Mouse (Mus musculus) kidney, postnatal 25 days (tissue): ENCODE measurements at regions not wholly inside any gene's neighbourhood (a gene's known extent, or its start where the extent isn't known, plus 50 kb on each side); places are given as distances from the start of the nearest gene placed in this dataset.

Experiments
- DNase-seq, 2 experiments: peaks; one replicate each; pipeline ENCODE4 v3.0.0; 2021; ENCODE audit warnings: mixed read lengths in 2 of 2

DNA sequence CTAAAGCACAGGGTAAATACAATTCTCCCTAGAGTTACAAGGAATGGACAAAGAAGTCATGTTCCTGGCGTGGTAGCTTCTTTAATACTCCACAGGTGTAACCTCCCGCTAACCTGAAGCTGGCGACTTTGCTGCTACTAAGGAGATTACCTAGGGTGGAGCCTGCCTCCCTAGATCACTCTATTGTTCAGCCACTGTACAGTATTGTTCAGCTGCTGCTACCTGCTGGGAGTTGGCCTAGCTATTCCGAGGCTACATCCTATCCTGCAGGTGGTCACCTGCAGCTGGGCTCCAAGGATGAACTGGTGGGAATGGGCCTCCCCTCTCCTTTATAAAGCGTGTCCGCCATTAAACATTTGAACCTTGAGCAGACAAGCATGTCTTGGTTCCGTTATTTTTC, 183.8 kb upstream of the Slc39a10 start:
- no peak for DNase-seq

DNA sequence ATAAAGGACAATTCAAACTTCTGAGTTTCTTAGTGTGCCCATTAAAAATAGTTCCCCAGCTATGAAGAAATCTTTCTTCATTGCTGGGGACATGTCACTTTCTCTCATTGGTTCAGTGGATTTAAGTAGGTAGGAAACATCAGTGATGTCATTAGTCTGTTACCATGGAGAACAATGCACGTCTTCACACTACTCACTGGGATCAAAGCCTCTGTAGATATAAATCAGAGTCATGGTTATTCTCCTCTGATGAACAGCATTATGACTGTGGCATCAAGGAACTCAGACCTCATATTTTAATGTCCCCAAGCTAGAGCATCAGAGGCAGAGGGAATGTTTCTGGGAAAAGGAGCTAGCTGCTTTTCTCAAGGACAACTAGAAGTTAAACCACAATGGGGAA, 165.5 kb upstream of the Slc39a10 start:
- DNase-seq, result no peak

DNA sequence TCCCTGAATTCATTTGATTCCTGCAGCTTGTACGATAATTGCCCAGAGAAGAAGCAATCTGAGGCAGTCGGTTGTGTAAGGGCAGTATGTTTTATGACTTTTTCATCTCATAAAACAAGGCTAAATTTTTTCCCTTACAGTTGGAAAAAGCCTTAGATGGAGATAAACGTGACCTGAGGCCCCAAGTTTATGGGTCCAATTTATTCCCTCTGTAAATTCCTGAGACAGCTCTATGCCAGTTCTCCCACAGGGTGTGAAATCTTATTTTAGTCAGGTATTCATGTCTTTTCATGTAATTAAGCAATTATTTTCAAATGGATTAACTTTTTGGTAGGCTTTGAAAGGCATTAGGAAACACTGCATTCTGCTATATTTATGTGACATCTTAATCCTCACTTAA, 164.7 kb upstream of the Slc39a10 start:
- no peak for DNase-seq

DNA sequence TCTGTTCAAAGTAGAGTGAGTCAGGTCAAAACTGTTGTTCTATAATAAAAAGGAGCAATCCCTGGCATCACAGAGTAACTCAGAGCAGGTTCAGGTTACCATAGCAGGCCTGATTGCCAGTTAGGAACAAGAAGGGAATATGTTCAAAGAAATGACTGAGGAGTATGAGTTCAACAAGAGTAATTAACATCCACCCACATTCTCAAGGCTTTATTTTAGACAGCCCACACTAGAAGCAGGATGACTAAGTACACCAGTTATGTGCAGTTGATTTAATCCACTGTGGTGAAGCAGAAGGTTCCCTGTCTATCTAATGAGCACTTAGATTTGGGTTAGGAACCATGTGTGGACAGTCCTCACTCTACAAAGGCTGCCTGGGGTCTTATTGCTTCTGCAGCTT, 158.5 kb upstream of the Slc39a10 start:
- DNase-seq, result no peak

DNA sequence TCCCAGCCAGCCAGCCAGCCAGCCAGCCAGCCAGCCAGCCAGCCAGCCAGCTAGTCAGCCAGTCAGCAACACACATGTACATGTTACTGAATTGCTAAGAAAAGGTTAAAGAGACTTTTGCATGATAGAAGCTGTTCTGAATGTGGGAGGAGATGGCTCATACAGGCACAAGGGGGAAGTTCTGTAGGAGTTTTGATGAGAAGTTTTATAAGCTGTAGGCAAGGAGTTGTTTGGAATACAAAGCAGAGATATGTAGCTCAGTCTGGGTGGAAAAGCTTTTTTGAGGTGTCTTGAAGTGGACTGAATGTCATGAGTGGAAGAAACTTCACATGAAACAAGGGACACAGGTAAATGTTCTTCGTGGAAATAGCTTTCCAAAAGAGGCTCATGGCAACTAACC, 157.8 kb upstream of the Slc39a10 start:
- no peak for DNase-seq

DNA sequence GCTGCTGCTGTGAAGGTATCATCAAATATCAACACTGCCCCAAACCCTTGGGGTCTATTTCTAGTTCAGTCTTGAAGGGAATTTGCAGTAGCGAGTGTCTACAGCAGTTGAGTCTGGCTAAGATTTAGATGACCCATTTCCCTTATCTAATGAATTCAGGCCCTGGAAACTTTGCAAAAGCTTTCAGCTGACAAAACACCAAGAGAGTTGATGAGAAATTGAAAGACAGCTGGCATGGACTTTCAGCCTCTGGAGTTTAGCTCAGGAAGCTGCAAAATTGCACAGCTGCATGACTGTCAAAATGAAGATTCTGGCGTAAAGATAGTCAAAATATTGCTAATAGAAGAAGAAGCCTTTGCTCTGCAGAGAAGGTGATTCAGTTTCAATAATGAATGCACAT, 144.9 kb upstream of the Slc39a10 start:
- DNase-seq, result no peak

DNA sequence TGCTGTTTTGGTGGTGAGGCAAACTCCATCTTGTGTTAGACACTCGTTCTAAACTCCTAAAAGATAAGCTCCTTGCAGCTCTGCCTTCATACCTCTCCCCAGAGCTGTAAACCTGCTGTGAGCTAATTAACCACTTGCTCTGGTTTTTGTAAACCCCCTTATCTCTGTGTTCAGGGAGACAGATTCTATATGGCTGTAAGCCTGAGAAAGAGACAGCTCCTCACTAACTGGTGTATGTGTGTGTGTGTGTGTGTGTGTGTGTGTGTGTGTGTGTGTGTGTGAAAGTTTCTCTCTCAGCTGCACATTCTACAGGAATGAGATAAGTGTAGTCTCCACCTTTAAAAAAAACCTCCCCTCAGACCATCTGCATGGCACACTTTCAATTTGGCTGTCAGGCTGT, 126.7 kb upstream of the Slc39a10 start:
- DNase-seq, result no peak

DNA sequence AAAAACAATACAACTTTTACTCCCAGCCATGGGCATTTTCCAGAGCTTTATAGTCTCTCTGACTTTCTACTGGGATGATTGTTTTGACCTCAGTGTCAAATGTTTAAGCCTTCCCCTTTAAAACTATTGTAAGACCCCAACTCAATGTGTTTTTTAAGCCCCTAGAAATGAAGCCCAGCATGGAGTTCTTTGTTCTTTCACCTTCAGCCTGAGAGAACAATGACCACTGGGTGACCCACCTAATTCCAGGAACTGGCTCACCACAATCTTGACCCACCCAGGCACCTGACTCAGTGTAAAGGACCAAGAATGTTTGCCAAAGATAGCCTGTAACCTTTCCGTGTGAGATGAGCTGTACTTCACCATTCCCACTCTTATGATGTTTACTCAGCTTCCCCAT, 121.9 kb upstream of the Slc39a10 start:
- no peak for DNase-seq

DNA sequence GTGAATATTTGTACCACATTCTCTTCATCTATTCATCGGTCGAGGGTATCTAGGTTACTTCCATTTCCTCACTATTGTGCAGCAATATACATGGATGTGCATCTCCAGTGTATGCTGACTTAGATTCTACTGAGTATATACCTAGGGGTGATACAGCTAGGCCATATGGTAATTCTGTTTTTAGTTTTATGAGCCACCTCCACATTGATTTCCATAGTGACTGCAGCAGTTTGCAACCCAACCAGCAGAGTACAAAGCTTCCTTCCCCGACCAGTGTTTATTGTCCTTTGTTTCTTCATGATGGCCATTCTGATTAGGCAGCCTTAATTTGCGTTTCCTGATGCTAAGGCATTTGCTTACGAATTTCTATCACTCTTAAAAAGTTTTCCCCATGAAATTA, 111.1 kb upstream of the Slc39a10 start:
- DNase-seq, result no peak

DNA sequence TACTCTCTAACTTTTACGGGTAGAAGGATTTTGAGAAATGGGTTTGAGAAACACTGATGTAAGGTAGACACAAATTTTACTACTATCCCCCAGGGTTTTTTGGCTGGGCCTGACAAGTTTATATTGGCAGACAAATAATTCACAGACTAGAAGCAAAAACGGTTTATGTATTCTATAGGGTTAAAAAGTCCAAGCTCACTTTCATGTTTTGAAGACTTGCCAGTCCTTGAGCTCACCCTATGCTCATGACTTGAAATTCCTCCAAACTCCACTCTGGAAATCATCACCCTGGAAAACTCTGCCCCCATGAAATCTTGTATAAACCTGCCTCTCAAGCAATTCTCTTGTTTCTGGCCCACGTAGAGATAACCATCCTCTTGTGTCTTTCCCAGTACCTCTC, 106.7 kb upstream of the Slc39a10 start:
- DNase-seq, result no peak

DNA sequence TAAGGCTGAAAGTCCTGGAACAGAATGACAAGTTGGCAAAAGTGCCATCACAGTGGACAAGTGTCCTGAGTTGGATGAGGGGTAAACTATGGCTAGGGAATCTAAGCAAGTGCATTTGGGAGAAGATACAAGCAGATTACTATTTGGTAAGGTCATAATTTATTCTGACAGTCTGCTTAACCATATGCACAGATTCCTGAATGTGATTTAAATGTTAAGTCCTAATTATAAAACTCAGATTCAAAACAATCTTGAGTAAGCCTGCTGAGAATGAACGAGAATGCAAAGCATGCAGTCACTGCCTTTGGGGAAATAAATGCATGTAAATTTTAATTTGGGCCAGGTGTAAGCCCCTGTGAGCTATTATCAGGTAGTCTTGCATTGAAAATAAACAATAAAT, 93.3 kb upstream of the Slc39a10 start:
- DNase-seq, result no peak

DNA sequence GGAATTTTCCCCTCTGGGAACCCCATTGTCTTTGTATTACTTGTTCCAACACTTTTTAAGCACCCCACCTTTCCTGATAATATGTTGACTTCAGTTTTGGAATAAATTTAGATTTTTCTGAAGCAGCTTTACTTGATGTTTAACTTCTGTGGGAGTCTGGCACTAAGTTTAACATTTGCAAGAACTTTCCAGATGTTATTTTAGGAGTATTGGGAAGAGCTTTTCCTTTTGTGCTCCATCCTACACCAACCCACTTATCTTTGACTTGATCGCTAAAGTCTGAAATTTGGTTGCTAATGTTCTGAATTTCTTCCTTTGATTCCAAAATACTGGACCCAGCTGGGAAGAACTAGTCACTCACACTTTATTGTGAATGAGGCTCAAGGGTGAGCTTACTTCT, 90.4 kb upstream of the Slc39a10 start:
- DNase-seq, result no peak

DNA sequence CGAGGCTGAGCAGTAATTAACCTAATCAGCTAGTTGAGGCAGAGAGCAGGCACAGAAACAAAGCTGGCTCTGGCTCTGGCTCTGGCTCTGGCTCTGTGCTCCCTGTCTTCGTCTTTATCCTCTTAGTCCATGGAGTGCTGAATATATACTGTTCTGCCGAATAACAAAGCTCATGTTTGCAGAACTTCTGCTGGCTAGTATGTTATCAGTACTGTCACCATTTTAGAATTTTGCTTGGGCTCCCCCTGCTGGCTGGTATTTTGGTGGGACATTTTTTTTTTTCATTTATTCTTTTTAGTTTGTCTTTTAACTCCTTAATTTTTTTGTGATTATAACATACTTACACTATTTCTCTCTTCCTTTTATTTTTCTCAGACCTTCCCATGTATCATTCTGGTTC, 77.8 kb upstream of the Slc39a10 start:
- DNase-seq, result peak; percentile 37 to 79

DNA sequence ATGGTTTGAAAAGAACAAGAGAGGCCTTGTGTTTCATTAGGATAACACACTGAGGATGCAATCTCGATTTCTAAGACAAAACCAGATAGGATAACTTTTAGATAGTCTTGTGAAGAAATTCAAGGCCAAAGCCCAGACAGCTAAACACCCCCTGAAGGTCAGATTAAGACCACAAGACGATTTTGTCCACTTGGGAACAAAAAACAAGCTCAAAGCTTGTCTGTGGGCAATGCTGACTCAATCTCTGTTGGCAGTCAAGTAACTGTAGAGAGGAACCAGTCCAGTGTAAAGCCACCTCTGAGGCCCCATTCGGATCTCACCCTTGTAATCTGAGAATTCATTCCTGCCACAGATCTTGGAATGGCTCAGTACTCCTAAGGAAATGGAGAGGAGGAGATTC, 75.7 kb upstream of the Slc39a10 start:
- DNase-seq, result no peak

DNA sequence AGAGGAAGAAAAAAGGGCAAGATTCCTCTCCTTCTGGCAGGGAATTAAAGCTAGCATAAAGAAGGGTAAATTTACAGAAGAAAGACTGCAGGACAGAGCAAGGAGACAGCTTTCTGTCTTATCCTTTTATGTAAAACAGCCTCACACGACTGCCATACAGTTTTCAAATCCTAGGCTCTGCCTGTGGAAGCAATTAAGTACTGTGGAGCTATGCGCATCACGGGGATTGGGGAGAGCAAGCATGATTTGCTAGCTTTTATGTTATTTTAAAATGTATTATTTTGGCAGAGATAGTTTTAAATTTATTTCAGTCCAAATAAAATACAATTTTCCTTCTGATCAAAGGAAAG, 74.2 kb upstream of the Slc39a10 start:
- DNase-seq, result no peak

DNA sequence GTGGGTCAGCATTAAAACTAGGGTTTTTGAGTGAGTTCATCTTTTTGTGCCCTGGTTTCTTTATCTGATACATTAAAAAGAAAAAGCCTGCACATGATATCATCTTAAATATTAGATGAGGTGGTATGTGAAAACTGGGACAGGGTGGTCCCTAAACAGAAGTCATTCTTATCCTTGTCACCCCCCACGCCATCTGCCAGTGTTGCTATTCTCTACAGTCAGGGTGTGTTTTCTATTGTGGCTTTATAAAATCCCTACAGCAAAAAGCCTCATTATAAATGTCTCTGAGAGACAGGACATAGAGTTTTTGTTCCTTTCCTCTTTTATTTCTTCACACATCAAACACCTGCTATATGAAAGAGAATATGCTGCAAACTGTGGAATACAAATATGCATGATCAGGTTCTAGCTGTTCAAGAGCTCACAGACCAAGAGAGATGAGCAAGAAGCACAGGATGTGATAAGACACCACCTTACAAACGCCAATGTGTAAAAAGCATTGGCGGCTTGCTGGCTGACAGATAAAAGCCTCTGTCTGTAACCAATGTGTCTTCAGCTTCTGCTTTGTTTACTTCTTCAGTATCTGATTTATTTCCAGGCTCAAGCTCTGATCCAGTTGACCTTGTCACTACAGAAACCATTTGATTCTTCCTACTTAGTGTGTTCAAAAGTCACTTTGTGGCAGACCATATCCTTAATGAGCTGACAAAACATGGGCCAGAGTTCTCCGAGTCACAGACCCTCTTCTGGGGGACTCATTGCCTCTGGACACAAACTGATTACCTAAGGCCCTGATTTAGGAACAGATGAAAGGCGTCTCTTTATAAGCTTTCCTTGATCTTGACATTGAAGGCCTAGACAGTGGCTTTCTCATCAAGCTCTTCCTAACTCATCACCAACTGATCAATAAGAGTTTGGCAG, 73.6 kb upstream of the Slc39a10 start:
- no peak for DNase-seq

DNA sequence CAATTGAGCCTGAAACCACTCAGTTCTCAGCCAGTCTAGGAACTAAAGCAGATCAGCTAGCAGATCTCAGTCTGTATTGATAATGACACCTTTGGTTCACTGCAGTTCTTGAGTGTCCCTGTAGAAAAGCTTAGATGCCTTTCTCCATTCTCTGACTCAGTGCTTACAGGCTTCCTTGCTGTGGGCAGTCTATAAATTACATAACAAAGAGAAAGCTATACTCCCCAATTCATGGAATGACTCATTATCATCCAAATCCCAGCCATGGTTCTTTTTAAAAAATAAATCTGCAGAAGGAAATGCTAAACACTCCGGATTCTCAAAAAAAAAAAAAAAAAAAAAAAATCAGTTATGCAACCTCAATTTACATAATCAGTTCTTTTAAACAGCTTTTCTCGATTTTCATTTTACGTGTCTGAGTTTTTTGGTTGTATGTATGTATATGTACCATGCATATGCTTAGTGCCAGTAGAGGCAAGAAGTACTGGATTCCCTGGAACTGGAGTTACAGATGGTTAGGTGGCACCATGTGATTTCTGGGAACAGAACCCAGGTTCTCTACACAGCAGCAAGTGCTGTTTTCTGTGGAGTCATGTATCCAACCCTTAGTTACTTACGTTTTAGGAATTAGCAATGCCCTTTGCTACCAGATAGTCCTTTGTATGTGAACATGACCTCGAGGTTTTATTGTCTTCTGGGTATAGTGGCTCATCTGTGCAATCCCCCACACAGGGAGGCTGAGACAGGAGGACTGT, 71.5 kb upstream of the Slc39a10 start:
- no peak for DNase-seq
